Mouse (Mus musculus): Measurements from ENCODE around the gene Kmt2a. TPM values are rescaled to one million over a fixed set of nuclear protein-coding genes. Genes with fewer than 3 reads are reported as not detected.

Kmt2a gene
- total RNA-seq, 2 experiments from 2014 or later, result 22.9 to 23.5 TPM

Other genes starting within 250 kb of the Kmt2a start
- gene Treh, start 208.1 kb downstream of the Kmt2a start, total RNA-seq (2021), result not detected
- 100 to 1,000 TPM; 109 TPM for gene Phldb1, start 146.1 kb downstream of the Kmt2a start, total RNA-seq (2021)
- 100 to 1,000 TPM; 104 to 119 TPM for gene Arcn1, start 113.5 kb downstream of the Kmt2a start, total RNA-seq (2021)
- gene Ift46, start 113.4 kb downstream of the Kmt2a start, total RNA-seq (2021), result 10 to 100 TPM; 58.4 to 58.7 TPM
- gene Tmem25, start 82.0 kb downstream of the Kmt2a start, total RNA-seq (2021), result 1 to 10 TPM; 3.5 to 6.0 TPM
- gene Ttc36, start 78.2 kb downstream of the Kmt2a start, total RNA-seq (2021), result 1 to 10 TPM in 1 of 2 experiments, under 1 TPM in 1; 0.61 to 1.0 TPM
- gene Atp5l, start 39.4 kb upstream of the Kmt2a start, total RNA-seq (2021), result 1,000 to 10,000 TPM; 1,050 to 1,223 TPM
- 10 to 100 TPM; 33.9 to 41.6 TPM for gene Ube4a, start 84.3 kb upstream of the Kmt2a start, total RNA-seq (2021)
- gene Cd3g, start 99.1 kb upstream of the Kmt2a start, total RNA-seq (2021), result under 1 TPM; 0.43 to 0.48 TPM
- gene Cd3d, start 100.5 kb upstream of the Kmt2a start, total RNA-seq (2021), result under 1 TPM in 1 of 2 experiments, not detected in 1; 0.36 TPM
- under 1 TPM; 0.81 to 0.88 TPM for gene Cd3e, start 128.3 kb upstream of the Kmt2a start, total RNA-seq (2021)
- 1 to 10 TPM in 1 of 2 experiments, under 1 TPM in 1; 0.86 to 1.8 TPM for gene Mpzl2, start 158.5 kb upstream of the Kmt2a start, total RNA-seq (2021)
- gene Mpzl3, start 173.9 kb upstream of the Kmt2a start, total RNA-seq (2021), result 1 to 10 TPM in 1 of 2 experiments, under 1 TPM in 1; 0.92 to 1.1 TPM
- gene Jaml, start 197.9 kb upstream of the Kmt2a start, total RNA-seq (2021), result under 1 TPM in 1 of 2 experiments, not detected in 1; 0.32 TPM
- gene Scn2b, start 236.5 kb upstream of the Kmt2a start, total RNA-seq (2021), result under 1 TPM; 0.56 to 0.64 TPM